Mouse (Mus musculus) E14TG2a.4 (cell line): ENCODE measurements at regions not wholly inside any gene's neighbourhood (a gene's known extent, or its start where the extent isn't known, plus 50 kb on each side); places are given as distances from the start of the nearest gene placed in this dataset.

Experiments used
- H3K27me3 ChIP-seq: 2 replicates; pipeline ENCODE4 v1.6.1; 2014; ENCODE audit warnings: low read length, control low read depth; ENCODE audit not compliant: insufficient read depth
- H3K36me3 ChIP-seq: 2 replicates; pipeline ENCODE4 v1.6.1; 2014; ENCODE audit warnings: low read length, control low read depth; ENCODE audit not compliant: insufficient read depth
- H3K4me1 ChIP-seq: replicated peaks from 2 replicates; pipeline ENCODE4 v1.6.1; 2014; ENCODE audit warnings: low read depth, low read length, control low read depth
- H3K4me3 ChIP-seq: replicated peaks from 2 replicates; pipeline ENCODE4 v1.5.1; 2014; ENCODE audit warnings: mild to moderate bottlenecking, low read length
- H3K9me3 ChIP-seq: 2 replicates; pipeline ENCODE4 v1.6.1; 2014; ENCODE audit warnings: low read length, control low read depth
- CTCF ChIP-seq: conservative IDR thresholded peaks from 2 replicates; pipeline ENCODE4 v1.5.1; 2014; ENCODE audit warnings: low read length
- NANOG ChIP-seq: IDR thresholded peaks from 2 replicates; pipeline ENCODE4 v1.6.1; 2014; ENCODE audit warnings: borderline replicate concordance, low read length, mixed read lengths
- POU5F1 ChIP-seq: IDR thresholded peaks from 2 replicates; pipeline ENCODE4 v1.6.1; 2014; ENCODE audit warnings: low read length, borderline replicate concordance

DNA sequence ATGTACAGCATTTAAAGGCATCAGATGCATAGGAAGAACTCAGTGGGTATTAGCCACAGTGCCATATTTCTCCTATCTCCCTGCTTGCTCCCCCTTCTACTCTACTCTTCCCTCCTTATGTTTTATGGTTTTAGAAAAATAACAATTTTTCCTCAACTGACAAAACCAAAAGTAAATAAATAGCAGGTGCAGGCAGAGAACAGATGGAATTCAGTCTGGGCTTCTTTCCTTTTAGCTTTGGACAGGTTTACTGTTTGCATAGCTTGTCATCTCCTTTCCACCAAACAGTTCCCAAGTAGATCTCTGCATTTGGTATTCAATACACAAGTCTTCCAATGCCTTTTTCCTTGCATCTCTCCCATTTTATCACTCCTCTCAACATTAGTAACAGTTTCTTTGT lies 152.5 kb upstream of the Astn2 start:
- Histone ChIP-seq H3K4me1 (no peaks in the 10 kb centered on the region), H3K36me3 (no peaks in the 10 kb centered on the region), H3K27me3 (no peaks in the 10 kb centered on the region), H3K4me3 (no peak overlapping the region), H3K9me3 (no peaks in the 10 kb centered on the region)
- TF ChIP-seq POU5F1 (no peak), CTCF (no peak), NANOG (no peak)

DNA sequence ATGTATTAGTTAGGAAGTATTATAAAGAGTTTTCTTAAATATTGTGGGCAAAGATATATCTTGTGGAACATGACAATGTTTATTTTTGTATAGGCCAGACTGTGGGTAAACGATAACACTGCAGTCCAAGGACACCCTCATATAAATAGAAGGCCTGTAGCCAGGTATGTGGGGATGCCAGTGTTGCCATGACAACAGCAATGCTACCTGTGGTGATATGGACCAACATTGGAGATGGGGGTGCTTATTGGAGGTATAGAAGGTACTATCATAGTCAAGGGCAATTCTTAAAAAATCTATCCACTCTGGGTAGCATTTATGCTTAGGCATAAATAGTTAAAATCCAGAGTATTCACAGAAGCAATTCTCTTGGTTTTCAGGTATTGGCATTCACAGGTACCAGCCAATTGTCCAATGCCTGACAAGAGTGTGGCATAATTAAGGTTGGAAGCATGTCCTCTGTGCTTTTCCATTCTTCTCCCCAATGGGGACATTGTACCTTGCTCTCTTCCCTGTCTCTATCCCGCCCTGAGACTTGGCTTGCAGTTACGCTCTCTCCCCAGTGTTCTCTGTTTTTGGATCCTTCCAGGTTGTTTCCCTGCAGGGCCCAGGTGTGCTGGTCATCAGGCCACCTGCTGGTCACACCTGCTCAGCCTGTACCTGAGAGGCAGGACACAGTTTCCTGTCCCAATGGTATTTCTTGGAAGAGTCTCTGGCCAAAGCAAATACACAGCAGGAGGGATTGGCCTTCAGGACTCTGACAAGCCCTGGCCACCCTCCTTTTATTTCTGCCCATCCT lies 146.1 kb upstream of the Astn2 start:
- Histone ChIP-seq H3K4me3 (no peak overlapping the region), H3K36me3 (no peaks in the 10 kb centered on the region), H3K4me1 (no peaks in the 10 kb centered on the region), H3K27me3 (no peaks in the 10 kb centered on the region), H3K9me3 (no peaks in the 10 kb centered on the region)
- TF ChIP-seq CTCF, result no peak
- no peak for TF ChIP-seq NANOG
- TF ChIP-seq POU5F1, result no peak

DNA sequence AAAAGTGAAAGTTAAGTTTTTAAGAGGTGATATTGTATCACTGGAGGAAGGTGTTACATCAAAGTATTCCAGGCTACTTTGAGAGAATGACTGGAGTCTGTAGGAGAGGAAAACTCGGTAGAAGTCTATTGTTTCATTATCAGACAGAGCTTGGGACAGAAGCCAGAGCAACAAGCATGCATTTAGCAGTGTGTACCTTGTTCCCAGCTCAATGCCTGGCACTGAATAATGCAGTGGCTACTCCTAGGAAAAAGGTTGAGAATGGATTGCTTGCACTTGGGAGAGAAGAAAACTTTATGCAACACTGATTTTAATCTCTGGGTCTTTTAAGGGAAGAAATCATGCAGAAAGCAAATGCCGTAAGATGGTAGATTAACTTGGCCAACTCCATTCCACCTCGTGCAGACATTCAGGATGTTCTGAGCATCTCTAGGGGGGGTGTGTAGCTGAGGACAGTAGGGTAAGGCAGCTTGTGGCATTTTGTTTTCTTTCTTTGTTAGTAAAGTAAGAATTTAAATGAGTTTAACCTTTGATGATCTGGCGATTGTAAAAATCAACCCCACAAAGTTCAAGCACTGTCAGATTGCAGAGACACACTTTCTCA lies 138.5 kb upstream of the Astn2 start:
- Histone ChIP-seq H3K4me3 (no peak overlapping the region), H3K27me3 (no peaks in the 10 kb centered on the region), H3K9me3 (no peaks in the 10 kb centered on the region), H3K36me3 (no peaks in the 10 kb centered on the region), H3K4me1 (no peaks in the 10 kb centered on the region)
- TF ChIP-seq CTCF (no peak), NANOG (no peak), POU5F1 (no peak)

DNA sequence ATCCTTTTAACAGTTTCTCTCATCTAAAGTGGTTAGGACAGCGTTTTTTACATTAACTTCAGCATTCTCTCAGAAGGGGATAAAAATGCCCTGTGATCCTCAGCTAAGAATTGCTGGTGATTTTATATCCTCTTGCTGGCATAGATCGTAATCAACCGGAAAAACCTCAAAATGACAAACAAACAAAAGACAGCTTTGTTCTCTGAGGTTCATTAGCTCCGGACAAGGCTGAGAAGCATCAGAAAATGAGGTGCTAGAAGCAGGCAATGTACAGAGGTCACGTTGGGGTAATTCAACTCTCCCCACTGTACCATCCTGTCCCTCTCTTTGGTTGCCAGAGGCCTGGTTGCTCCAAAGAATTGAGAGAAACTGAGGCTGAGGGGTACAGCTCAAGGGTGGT lies 120.0 kb upstream of the Astn2 start:
- no peak overlapping the region for H3K4me3 ChIP-seq
- H3K27me3 ChIP-seq, result no peaks in the 10 kb centered on the region
- TF ChIP-seq NANOG (no peak), CTCF (no peak), POU5F1 (no peak)
- no peaks in the 10 kb centered on the region for H3K4me1 ChIP-seq
- H3K9me3 ChIP-seq, result no peaks in the 10 kb centered on the region
- H3K36me3 ChIP-seq, result no peaks in the 10 kb centered on the region

DNA sequence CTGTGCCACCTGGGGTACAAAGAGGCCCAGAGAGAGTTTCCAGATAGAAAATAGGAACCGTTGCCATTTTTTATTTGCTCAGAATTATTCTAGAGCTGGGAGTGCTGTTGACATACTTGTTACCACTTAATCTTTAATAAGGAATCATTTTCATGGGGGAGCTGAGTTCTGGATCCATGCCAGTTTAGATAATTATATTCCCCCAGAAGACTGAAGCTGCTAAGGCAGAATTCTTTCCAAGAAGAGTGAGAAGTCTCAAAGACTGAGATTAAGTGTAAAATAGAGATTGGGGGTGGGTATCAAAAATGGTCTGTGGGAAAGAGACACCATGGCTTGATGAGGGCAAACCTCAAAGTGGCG lies 119.5 kb upstream of the Astn2 start:
- TF ChIP-seq CTCF, result no peak
- TF ChIP-seq NANOG, result no peak
- TF ChIP-seq POU5F1, result no peak
- no peaks in the 10 kb centered on the region for H3K4me1 ChIP-seq
- H3K4me3 ChIP-seq, result no peak overlapping the region
- H3K9me3 ChIP-seq, result no peaks in the 10 kb centered on the region
- H3K36me3 ChIP-seq, result no peaks in the 10 kb centered on the region
- no peaks in the 10 kb centered on the region for H3K27me3 ChIP-seq

DNA sequence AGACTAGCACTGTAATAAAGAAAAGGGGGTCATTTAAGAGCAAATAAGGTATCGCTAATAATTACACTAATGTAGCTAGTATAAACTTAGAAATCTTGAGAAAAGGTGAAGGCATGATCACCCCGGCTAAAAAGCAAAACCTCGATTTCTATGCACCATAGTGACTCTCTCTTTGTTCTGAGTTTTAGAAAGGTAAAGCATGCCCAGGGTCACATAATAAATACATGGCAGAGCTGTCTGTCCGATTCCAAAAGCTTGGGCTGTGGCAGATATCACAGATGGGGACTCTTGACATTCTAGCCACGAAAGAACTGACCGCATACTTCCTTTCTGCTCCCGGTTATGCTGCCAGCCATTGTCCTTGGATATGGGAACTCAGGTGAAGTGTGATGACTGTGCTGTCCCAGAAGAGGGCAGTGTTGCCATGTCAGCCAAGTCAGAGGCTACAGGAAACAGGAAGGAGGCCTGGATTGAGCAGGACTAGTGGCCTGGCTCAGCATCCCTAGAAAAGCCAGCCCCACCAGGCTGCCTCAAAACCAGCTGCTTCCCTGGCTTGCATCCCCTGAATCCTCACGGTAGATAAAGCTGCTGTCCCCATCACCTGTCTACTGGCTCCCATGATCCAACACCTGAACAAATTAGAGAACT lies 119.0 kb upstream of the Astn2 start:
- Histone ChIP-seq H3K4me3 (no peak overlapping the region), H3K9me3 (no peaks in the 10 kb centered on the region), H3K27me3 (no peaks in the 10 kb centered on the region), H3K4me1 (no peaks in the 10 kb centered on the region), H3K36me3 (no peaks in the 10 kb centered on the region)
- TF ChIP-seq CTCF (peak; percentile 81), NANOG (no peak), POU5F1 (no peak)

DNA sequence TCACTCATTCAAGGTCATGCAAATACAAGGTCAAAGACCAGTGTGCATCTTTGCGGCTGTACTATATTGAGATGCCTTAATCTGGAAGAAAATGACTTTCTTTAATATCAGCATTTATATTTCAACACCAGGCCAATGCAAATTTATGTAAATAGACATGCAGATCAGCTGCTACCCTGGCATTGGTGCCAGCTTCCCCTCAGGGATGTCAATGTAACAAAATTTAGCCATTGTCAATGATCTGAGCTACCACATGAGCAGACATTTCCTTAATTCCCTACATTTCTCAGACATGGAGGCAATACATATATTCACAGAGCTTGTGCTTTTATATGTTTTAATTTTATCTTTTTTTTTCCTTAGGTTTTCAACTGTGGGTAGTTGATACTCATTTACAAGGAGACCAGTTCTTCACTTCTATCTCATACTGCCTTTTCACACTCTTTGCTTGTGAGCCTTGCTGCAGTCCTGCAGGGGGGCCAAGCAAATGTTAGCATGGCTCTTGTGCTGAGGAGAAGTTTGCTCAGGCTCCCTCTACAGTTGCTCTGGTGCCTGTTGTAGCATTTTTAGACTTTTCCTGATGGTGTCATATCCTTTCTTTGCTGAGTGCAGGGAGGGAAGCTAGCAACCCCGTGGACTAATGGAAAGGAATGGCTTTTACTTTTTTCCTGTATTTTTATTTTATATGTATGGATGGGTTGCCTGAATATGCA lies 117.8 kb upstream of the Astn2 start:
- Histone ChIP-seq H3K4me3 (no peak overlapping the region), H3K9me3 (no peaks in the 10 kb centered on the region), H3K36me3 (no peaks in the 10 kb centered on the region), H3K4me1 (no peaks in the 10 kb centered on the region), H3K27me3 (no peaks in the 10 kb centered on the region)
- no peak for TF ChIP-seq CTCF
- TF ChIP-seq NANOG, result no peak
- TF ChIP-seq POU5F1, result no peak

DNA sequence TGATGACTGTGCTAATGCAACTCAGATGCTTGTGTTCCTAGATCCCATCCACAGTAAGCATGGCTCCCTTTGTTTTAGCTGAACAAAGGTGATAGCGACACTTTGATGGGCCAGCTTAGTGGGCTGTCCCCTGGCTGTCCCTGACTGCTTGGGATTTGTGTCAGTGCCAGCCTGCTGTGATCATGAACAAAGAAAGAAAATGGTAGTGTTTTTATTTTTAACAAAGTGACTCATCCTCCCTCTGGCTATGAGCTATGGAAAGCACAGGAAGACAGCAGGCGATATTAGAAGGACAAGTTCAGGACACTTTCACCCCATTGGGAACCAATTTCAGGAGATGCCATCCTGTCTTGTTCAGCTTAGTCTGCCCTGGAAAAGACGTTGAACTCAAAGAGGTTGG lies 116.4 kb upstream of the Astn2 start:
- Histone ChIP-seq H3K9me3 (no peaks in the 10 kb centered on the region), H3K27me3 (no peaks in the 10 kb centered on the region), H3K4me1 (no peaks in the 10 kb centered on the region), H3K4me3 (no peak overlapping the region), H3K36me3 (no peaks in the 10 kb centered on the region)
- no peak for TF ChIP-seq CTCF
- no peak for TF ChIP-seq POU5F1
- no peak for TF ChIP-seq NANOG
